Mouse (Mus musculus) telencephalon, adult 2 months (tissue): ENCODE measurements around the gene Hist2h2aa2.
"Not testable (repeated sequence)": the region's sequence is repeated elsewhere in the genome, so short reads cannot be mapped to it uniquely, and the experiment has no call there.

Source experiments
- DNase-seq: peaks from one replicate; pipeline ENCODE4 v3.0.0-alpha.2; 2011; ENCODE audit warnings: low read depth, low spot score

Gene Hist2h2aa2

DNA sequence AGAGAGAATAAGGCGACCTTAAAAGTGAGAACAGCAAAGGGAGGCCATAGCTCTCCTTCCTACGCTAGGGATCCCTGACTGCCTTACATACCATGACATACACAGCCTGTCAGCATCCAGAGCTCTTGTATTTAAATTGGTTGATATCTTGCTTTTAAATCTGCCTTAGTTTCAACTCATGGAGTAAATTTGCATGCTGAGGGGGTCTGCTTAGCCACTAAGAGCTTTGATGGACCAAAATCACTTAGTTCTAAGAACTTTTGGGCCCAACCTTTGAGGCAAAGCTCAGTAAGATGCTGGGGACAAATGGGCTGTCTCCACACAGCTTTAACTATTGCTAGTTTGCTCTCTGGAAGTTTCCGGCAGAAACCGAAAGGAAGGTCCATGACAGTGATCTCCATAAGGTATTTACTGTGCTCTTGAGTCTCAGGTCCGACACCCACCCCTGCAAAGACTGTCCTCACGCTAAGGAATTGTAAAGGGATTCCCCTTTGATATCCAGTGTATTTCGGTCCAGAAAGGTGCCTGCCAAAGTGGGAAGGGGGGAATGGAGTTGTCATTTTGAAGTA lies 2.7 kb downstream of the Hist2h2aa2 start:
- DNase-seq, result no peak

DNA sequence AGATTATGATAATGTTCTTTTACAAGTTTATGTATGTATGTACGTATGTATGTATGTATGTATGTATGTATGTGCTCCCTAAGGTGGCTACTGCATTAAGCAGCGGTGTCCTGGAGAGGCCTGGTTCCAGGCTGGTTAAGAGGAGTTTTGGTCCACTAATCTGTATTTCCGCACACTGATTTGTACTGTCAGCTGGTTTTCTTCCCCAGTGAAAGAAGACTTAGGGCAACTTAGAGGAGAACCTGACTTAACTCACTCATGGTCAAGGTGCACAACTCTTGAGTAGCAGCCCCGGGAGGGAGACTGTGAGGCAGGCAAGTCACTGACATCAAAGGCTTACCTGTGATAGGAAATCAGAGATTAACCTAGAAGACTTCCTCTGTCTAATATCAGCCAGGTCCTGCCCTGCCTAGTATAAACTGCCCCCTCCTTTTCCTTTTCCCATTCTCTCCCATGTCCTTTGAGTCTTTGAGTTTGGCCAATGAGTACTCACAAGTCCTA lies 3.2 kb downstream of the Hist2h2aa2 start:
- DNase-seq, result no peak

DNA sequence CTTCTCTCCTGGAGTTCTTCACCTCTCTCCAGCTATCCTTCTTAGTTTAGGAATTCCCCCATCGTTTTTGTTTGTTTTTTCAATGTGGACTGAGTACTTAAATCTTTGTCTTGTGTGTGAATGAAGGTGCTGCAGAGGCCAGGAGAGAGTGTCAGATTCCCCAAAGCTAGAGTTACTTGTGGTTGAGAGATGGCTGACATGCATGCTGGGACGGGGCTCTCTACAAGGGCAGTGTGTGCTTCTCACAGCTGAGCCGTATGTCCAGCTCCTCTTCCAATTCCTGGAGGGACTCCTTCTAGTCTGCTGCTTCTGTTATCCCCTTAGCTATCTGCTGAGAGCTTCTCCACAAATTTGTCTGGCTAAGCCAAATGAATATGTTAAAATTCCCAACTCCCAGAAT lies 4.2 kb downstream of the Hist2h2aa2 start:
- no peak for DNase-seq

DNA sequence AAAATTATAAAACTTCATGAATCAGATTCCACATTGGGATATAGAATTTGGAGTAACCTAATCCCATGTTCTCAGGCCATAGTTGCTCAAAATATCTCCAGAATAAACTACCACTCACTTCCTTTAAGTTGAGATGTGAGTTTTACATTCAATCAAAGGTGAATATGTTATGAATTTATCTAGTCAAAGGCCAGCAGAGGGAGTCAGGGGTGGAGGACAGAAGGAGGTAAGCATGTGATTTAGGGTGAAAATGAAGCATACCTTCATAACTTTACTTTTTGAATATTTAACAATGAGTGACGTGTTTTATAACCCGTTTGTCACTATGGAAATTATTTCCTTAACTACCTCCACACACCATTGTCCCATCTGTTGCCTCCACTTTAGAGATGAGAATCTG lies 5.2 kb downstream of the Hist2h2aa2 start:
- DNase-seq, result no peak

DNA sequence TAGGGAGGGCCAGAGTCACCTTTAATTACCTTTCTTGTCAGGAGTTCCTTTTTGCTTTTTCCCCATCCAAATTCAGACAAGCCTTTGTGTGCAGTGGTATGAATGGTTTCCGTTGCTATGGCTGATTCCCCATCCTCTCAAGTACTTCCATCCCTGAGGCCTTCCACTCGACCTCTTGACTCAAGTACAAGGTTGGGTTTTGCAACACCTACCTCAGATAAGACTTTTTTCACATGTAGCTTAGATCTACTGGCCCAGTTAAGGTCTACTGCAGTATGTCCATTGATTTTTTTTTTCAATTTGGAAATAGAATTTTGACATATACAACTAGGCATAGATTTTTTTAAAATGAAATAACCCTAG lies 8.3 kb downstream of the Hist2h2aa2 start:
- DNase-seq, result no peak

DNA sequence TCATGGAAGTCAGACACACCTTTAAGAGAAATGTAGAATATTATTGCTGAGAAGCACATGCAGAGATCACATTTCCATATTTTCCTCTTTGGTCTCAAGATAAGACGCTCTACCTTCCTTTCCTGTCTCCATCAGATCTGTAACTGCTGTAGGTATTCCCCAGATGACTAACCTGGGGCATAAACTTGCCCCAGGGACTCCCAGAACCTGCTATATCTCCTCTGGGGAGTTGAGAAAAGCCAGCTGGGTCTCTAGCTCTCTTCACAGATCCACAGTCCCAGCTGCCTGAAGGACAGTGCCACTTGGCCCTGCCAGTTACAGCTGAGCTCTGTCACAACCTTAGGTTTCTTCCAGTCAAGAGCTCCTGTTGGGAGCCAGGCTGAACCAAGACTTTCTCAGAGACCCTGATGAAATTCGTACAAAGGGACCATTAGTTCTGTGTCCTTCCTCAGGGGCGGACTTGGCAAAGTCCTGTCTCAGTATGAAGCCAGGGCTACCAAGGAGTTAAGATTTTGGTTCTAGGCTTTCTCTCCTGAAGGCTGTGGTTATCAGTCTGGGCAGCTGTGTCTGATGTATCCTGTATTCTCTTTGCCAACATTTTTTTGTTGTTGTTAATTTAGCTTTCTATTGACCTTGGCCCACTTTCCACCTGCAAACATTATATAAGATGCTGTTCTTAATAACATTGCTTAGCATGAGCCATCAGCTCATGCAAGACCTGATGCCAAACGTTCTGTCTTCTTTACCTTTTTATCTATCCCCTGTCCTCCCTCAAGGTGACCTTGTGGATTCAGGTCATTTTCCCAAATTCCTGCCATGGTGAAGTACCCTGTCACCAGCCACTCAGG lies 8.9 kb downstream of the Hist2h2aa2 start:
- DNase-seq, result no peak

DNA sequence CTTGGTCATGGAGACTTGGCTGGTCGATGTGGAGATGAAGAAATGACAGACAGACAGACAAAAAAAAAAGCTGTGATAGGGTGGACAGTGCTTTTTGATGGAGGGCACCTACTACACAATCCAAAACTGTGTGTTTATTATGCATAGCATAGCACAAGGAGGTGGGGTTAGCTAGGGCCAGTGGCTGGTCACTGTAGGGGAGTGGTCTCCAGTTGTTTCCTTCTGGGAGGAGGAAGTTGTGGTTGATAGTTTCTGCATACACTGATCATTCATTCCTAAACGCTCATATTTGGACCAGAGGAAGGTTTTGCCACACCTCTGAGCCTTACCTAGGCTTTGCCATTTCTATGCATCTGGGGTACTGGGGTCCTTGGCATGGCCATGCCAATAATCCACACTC lies 9.7 kb downstream of the Hist2h2aa2 start:
- no peak for DNase-seq

DNA sequence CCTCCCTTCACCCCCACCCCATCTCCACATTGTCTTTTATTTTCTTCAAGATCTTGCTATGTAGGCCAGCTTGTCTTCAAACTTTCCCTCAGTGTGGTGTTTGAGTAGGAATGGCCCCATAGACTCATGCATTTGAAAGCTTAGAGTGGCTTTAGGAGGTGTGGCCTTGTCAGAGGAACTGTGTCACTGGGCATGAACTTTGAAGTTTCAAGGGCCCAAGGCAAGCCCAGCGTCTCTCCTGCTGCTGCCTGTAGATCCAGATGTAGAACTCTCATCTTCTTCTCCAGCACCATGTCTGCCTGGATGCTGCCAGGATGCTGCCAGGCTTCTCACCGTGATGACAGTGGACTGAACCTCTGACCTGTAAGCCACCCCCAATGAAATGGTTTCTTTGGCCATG lies 11.2 kb downstream of the Hist2h2aa2 start:
- DNase-seq, result no peak

DNA sequence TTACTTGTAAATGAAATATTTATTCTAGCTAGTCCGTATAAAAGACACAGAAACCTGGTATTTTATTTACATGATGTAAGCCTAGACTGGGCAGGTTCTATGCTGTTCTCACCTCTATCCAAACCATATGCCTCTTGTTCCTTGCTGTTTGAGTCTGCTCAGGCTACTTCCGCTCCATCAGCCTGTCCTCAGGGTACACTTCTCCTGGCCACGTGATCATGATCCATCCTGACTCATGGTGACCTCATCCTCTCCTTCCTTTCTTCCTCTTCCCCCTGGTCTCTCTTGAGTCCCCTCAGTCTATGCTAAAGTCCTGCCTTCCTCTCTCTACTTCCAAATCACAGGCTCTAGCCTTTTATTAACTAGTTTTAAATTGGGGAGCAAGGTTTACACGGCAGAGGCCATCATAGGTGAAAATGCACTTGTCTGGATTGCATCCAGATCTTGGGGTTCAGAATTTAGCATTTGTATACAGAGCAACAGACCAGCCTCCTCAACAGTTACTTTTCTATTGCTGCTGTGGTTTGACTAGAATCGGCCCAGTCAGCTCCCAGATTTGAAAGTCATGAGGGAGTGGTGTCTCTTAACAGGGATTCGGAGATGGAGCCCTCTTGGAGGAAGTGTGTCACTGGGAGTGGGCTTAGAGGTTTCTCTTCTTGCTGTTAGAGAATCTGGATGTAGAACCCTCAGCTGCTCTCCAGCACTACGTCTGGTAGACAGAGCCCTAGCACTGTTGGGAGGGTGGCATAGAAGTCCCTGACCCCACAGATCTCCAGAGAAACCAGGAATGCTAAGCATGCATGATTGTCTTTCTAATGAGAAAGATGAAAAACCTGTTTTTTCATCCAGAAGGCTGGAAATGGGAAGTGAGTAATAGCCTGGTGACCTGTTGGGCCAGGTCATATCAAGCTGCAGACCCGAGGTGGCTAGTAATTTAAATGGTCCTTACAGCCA lies 13.1 kb downstream of the Hist2h2aa2 start:
- no peak for DNase-seq

DNA sequence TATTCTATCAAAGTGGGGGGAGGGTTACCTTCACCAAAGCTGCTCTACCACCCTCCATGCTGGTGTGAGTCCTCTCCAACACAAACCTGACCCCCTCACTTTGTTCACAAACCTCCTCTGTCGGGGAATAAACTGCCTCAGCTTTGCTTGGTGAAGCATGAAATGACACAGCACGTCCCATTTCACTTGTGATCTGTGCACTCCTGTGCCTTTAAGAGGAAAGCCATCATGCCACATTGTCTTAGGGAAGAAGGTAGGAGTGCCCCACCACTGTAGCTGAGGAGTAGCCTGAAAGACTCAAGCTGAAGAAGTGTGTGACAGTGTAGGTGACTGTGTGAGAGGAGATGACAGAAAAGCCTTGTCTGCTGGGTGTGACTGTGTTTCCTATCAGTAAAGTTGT lies 14.7 kb downstream of the Hist2h2aa2 start:
- no peak for DNase-seq

DNA sequence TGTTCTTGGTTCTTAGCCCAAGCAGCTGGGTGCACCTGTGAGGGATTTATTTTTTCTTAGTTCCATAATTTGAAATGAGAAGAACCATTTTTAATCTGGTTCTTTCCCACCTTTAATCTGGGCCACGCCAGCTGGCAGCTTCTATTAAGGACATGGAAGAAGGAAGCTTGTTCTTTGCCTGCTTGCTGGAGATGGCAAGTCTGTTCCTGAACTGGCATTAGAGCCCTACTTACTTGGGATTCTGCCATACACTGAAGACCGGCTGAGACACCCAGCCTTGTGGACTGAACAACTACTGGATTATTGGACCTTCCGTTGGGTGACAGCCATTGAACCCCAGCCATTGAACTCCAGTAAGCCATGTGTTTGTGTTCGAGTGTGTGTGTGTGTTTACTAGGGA lies 17.3 kb downstream of the Hist2h2aa2 start:
- DNase-seq, result no peak

DNA sequence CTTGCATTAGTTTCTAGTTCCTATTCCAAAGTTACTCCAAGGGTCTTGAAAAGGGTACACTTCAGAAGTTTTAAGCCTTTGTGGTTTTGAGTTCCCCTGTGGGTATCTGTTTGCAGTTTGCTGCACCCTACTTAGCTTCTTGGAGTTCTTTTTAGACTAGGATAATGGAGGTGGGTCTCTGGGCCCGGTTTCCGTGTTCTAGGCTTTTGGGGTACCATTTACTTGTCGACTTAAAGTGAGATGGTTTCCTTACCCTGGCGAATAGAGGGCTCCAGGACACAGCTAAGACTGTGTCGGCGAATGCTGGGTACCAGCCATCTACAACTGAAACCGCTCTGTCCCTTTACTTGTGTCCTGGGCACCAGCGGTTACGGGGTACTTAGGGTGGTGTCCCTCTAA lies 18.4 kb downstream of the Hist2h2aa2 start:
- no peak for DNase-seq

DNA sequence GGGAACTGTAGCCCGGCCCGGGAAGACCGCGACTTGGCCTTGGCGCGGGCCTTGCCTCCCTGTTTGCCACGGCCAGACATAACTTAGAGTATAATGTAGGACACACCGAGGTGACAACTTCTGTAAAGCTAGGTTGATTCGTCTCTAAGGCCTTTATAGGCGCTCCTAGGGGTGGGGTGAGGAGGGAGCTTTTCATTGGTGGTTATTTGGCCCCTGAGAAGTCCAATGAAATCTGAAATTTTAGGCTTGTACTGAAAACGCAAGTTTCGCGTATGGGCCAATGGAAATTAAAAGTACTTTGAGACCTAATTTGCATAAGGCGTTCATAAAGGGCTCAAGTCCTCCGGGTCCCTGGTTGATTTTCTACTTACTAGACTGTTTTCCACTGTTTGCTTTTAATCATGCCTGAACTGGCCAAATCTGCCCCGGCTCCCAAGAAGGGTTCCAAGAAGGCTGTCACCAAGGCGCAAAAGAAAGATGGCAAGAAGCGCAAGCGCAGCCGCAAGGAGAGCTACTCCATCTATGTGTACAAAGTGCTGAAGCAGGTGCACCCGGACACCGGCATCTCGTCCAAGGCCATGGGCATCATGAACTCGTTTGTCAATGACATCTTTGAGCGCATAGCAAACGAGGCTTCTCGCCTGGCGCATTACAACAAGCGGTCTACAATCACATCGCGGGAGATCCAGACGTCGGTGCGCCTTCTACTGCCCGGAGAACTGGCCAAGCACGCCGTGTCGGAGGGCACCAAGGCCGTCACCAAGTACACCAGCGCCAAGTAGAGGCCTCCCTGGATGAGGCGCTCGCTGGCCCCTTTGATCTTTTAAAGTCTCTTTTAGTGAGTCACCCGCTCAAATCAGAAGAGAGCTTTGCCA lies 19.1 kb downstream of the Hist2h2aa2 start, which contains the start of the genes Hist2h2ac and Hist2h2be:
Gene Hist2h2ac (minus strand): TSS at position 116 of the 875 bp plus-strand sequence.
Gene Hist2h2be (plus strand): TSS at position 355 of the 875 bp plus-strand sequence.
- DNase-seq, result peak; percentile 97

DNA sequence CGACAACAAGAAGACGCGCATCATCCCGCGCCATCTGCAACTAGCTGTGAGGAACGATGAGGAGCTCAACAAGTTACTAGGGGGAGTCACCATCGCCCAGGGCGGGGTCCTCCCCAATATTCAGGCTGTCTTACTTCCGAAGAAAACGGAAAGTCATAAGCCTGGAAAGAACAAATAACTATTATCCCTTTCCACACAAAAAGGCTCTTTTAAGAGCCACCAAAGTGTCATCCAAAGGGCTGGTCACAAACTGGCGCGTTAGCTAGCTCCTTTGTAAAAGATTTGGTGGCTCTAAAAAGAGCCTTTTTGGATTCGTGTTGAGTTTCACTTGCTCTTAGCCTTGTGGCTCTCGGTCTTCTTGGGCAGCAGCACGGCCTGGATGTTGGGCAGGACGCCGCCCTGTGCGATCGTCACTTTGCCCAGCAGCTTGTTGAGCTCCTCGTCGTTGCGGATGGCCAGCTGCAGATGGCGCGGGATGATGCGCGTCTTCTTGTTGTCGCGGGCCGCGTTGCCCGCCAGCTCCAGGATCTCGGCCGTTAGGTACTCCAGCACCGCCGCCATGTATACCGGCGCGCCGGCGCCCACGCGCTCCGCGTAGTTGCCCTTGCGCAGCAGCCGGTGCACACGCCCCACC lies 19.8 kb downstream of the Hist2h2aa2 start:
- DNase-seq, result not testable (repeated sequence)

DNA sequence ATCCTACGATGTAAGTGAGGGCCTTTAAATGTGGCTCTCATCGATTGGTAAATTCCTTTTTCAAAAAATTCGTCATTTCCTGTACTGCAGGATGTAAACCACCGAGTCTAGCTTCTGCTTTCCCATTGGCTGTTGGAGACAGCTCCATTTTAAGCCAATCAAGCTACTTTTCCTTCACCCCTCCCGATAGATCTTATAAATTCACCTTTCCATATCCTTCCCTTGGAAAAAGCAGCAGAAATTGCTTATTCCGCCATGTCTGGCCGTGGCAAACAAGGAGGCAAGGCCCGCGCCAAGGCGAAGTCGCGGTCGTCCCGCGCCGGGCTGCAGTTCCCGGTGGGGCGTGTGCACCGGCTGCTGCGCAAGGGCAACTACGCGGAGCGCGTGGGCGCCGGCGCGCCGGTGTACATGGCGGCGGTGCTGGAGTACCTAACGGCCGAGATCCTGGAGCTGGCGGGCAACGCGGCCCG lies 20.4 kb downstream of the Hist2h2aa2 start, which contains the start of the genes Bola1 and Hist2h2ab:
Gene Bola1 (minus strand): TSS at position 49 of the 470 bp plus-strand sequence.
Gene Hist2h2ab (plus strand): TSS at position 205 of the 470 bp plus-strand sequence.
- DNase-seq, result peak; percentile 98

DNA sequence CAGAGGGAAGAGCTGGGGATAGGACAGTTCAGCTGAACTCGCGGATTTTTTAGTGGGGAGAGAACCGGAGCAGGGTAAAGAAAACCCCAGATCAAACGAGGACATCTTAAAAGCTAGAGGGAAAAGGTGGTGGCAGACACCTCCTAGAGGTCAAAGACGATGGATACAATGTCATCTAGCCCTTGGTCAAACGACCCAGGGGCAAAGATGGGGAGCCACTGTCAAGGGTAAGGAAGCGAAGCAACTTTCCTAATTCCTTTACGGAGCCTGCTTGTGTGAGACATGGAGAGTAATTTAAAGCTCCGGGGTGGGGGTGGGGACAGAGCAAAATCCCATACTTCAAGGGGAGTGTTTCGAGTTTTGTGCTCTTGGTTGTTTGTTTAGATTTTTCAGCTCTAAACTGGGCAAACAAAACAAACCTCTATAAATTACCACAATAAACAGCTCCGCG lies 20.9 kb downstream of the Hist2h2aa2 start:
- DNase-seq, result no peak

DNA sequence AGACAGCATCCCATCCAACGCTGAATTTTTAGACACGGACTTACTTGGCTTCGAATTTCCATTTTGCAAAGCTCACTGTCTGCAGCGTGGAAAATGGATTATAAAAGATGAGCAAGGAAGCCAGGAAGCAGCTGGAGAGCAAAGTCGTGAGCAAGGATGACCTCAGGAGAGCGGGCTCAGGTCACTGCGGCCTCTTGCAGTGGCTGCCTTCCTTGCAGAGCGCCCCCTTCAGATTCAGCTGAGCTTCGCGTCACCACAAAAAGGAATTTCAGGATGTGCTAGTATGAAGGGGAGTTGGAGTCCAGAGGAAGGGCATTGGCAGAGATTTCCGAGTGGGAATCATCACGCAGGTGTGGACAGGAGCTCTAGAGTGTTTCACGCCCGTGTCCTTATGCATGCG lies 30.8 kb downstream of the Hist2h2aa2 start:
- DNase-seq, result no peak

DNA sequence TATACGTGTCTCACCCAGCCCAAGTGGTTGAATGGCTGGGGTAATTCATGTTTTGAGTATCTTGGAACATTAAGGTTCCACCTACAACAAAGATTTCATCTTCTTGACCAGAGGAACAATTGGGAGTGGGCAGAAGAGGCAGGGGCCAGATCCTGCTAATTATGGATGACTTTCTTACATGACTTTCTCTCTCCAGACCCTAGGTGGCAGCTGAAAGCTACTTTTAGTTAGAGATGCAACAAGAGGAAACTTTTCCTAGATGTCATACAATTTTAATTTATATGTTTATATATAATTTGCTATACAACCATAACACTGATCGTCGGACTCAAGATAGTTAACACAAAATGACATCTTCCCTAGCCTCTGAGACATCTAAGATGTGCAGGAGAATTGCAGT lies 32.3 kb downstream of the Hist2h2aa2 start:
- DNase-seq, result no peak

DNA sequence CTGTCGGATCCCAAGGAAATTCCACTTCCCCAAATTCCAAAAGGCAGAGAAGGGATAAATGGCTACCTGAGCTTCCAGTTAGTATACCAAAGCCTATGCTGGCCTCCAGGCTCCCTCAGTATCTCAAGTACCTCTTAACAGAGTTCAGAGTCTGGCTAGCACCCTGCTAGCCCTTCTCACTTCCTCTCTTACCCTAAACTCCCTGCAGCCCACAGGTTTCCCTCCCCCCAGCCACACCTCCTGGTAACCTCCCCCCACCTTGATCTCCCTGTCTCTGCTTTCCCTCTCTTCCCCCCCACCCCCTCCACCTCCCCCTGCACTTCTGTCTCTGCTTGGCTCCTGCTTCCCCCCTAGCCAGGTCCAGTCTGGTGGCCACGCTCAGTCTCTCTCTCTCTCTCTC lies 40.3 kb downstream of the Hist2h2aa2 start:
- no peak for DNase-seq
